Mouse (Mus musculus) layer of hippocampus, adult 18-20 months (tissue): ENCODE results near the gene Plekhm3. TPM values are rescaled to one million over a fixed set of nuclear protein-coding genes. Genes with fewer than 3 reads are reported as not detected.

ENCODE experiments used
- DNase-seq, 2 experiments: peaks; one replicate each; pipeline ENCODE4 v3.0.0; 2022; ENCODE audit warnings: low spot score in 2 of 2
- total RNA-seq, 2 experiments: library from RNA; stranded (reverse); gene quantifications; 2 replicates each; pipeline ENCODE4 v1.2.3; 2021

Plekhm3 gene
- total RNA-seq, 2 experiments from 2014 or later, result 36.9 to 39.7 TPM

GRCm38 (mm10) chr1:64836114-64836513 is 120.5 kb downstream of the Plekhm3 start:
- DNase-seq, result no peak

- DNase-seq, result no peak
These were observed 125.1 kb downstream of the Plekhm3 start for GRCm38 (mm10) chr1:64831552-64831951.

GRCm38 (mm10) chr1:64827434-64827833 is 129.2 kb downstream of the Plekhm3 start:
- no peak for DNase-seq

- DNase-seq, result no peak
These were observed 130.1 kb downstream of the Plekhm3 start for GRCm38 (mm10) chr1:64826348-64827103.

- no peak for DNase-seq
These were observed 133.1 kb downstream of the Plekhm3 start for GRCm38 (mm10) chr1:64823564-64823963.

GRCm38 (mm10) chr1:64817709-64818108 is 138.9 kb downstream of the Plekhm3 start:
- no peak for DNase-seq

- DNase-seq, result no peak
These were observed 143.4 kb downstream of the Plekhm3 start for GRCm38 (mm10) chr1:64813182-64813581.

- no peak for DNase-seq
These were observed 144.7 kb downstream of the Plekhm3 start for GRCm38 (mm10) chr1:64811956-64812355.

- no peak for DNase-seq
These were observed 147.5 kb downstream of the Plekhm3 start for GRCm38 (mm10) chr1:64809085-64809484.

GRCm38 (mm10) chr1:64807766-64808165 is 148.9 kb downstream of the Plekhm3 start:
- DNase-seq, result no peak

- DNase-seq, result no peak
These were observed 151.4 kb downstream of the Plekhm3 start for GRCm38 (mm10) chr1:64805217-64805616.

GRCm38 (mm10) chr1:64802631-64803030 is 154.0 kb downstream of the Plekhm3 start:
- no peak for DNase-seq

GRCm38 (mm10) chr1:64797621-64798020 is 159.0 kb downstream of the Plekhm3 start:
- DNase-seq, result no peak

GRCm38 (mm10) chr1:64796867-64797582 is 159.6 kb downstream of the Plekhm3 start:
- DNase-seq, result no peak

GRCm38 (mm10) chr1:64795284-64796040 is 161.2 kb downstream of the Plekhm3 start:
- no peak for DNase-seq

- DNase-seq, result no peak
These were observed 162.5 kb downstream of the Plekhm3 start for GRCm38 (mm10) chr1:64794096-64794495.

- DNase-seq, result no peak
These were observed 163.4 kb downstream of the Plekhm3 start for GRCm38 (mm10) chr1:64793234-64793530.

GRCm38 (mm10) chr1:64792521-64793233 is 163.9 kb downstream of the Plekhm3 start:
- peak in 1 of 2 experiments; percentile 11 for DNase-seq

GRCm38 (mm10) chr1:64791826-64792225 is 164.8 kb downstream of the Plekhm3 start:
- DNase-seq, result peak; percentile 75 to 89

GRCm38 (mm10) chr1:64790806-64791790 is 165.5 kb downstream of the Plekhm3 start:
- DNase-seq, result peak in 1 of 2 experiments; percentile 37
